Mouse (Mus musculus) liver, embryonic 14.5 days (tissue): Measurements from ENCODE around the gene Scrn3. TPM values are rescaled to one million over a fixed set of nuclear protein-coding genes. Genes with fewer than 3 reads are reported as not detected.

Source experiments
- ATAC-seq: fragments of 200-750 bp; cut with Nextera tagmentation; 2 replicates; pipeline ENCODE4 v1.8.0; 2017; ENCODE audit warnings: moderate number of reproducible peaks, mild to moderate bottlenecking, moderate library complexity; ENCODE audit not compliant: insufficient read depth
- DNase-seq, 3 experiments: peaks; one replicate each; pipeline ENCODE4 v3.0.0-alpha.2; 2012 to 2013; ENCODE audit warnings: low read depth in 3 of 3, low spot score in 3 of 3
- H3K27ac ChIP-seq: fragments of 300-500 bp; sonication (generic); 2 replicates; pipeline ENCODE4 v1.5.1; 2014; ENCODE audit warnings: moderate library complexity, mild to moderate bottlenecking, control low read depth, inconsistent platforms
- H3K27me3 ChIP-seq: fragments of 300-500 bp; sonication (generic); 2 replicates; pipeline ENCODE4 v1.6.1; 2014; ENCODE audit warnings: mild to moderate bottlenecking, low read length, moderate library complexity; ENCODE audit not compliant: control insufficient read depth, insufficient read depth
- H3K36me3 ChIP-seq: fragments of 300-500 bp; sonication (generic); replicated peaks from 2 replicates; pipeline ENCODE4 v1.6.1; 2014; ENCODE audit warnings: low read depth; ENCODE audit not compliant: control insufficient read depth, insufficient read depth
- H3K4me1 ChIP-seq, 2 experiments: fragments of 200-500 bp in 1 of 2; fragments of 300-500 bp in 1 of 2; sonication (generic) in 1 of 2; replicated peaks; 2 replicates each; pipeline ENCODE4 v1.6.1; 2012 to 2014; ENCODE audit warnings: antibody characterized with exemption in 1 of 2, inconsistent platforms in 1 of 2, low read length in 1 of 2; ENCODE audit not compliant: control insufficient read depth in 2 of 2, insufficient read depth in 2 of 2
- H3K4me2 ChIP-seq: fragments of 300-500 bp; sonication (generic); 2 replicates; pipeline ENCODE4 v1.6.1; 2014; ENCODE audit warnings: low read depth, mild to moderate bottlenecking, control low read depth, moderate library complexity
- H3K4me3 ChIP-seq, 2 experiments: fragments of 200-500 bp in 1 of 2; fragments of 300-500 bp in 1 of 2; sonication (generic) in 1 of 2; 2 replicates each; pipeline ENCODE4 v1.5.1; 2012 to 2014; ENCODE audit warnings: low read depth in 2 of 2, low read length in 2 of 2, mild to moderate bottlenecking in 2 of 2, control low read depth in 1 of 2, inconsistent platforms in 1 of 2, moderate library complexity in 1 of 2; ENCODE audit not compliant: insufficient read depth in 1 of 2
- H3K9ac ChIP-seq: fragments of 300-500 bp; sonication (generic); replicated peaks from 2 replicates; pipeline ENCODE4 v1.6.1; 2014; ENCODE audit warnings: mild to moderate bottlenecking, control low read depth, moderate library complexity
- H3K9me3 ChIP-seq: fragments of 300-500 bp; sonication (generic); 2 replicates; pipeline ENCODE4 v1.6.1; 2016; ENCODE audit warnings: low read length, mixed read lengths; ENCODE audit not compliant: control insufficient read depth
- CTCF ChIP-seq: IDR thresholded peaks from 2 replicates; pipeline ENCODE4 v1.5.1; 2016; ENCODE audit warnings: antibody characterized with exemption, low read depth, control low read depth
- EP300 ChIP-seq: IDR thresholded peaks from 2 replicates; pipeline ENCODE4 v1.6.1; 2016; ENCODE audit warnings: antibody characterized with exemption, low read depth
- WGBS: fragments of 180-500 bp; shearing (Covaris S2); extraction: QIAGEN DNeasy Blood & Tissue Kit; methylation state at CpG from one replicate; pipeline ENCODE4 v1.1.7; 2014; ENCODE audit not compliant: insufficient replicate concordance; 5-methylcytosine and 5-hydroxymethylcytosine counted together
- polyA plus RNA-seq, 2 experiments: library from polyadenylated mRNA; depleted of rRNA in 1 of 2; stranded (reverse) in 1 of 2; unstranded in 1 of 2; fragments of >200 nt; fragmentation: Nextera tagmentation in 1 of 2; extraction: Ambion mirVana in 1 of 2; gene quantifications; 2 replicates each; pipeline versions ENCODE4 v1.2.1 to v1.2.3; 2012 to 2014

The Scrn3 gene
- polyA plus RNA-seq, 2 experiments = 20.1 to 22.4 TPM

DNA sequence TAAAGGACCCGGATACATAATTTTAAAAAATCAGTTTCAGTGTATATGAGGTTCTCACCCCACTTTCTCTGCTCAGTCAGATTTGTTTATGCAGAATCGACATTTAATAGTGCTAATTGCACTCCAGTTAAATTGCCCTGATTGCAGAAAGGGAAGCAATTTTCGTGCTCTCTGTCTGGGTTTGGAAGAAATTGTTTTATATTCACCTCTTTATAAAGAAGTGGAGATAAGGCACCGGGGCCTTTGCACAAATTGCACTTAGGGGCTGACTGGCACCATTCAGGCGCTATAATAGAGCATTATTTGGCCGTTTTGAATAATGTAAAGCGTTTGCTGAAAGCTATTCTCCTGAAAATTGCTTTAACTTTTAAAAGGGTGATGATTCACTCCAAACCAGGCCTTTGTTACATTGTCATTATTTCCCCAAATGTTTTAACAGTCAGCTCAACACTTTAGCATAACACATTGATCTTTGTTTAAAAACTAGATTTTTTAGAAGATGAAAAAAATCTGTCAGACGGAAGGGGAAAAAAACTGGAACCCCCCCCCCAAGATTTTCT lies 43.5 kb upstream of the Scrn3 start:
- no peak overlapping the region for H3K9ac ChIP-seq
- peaks cover 0 to 5% of the 10 kb centered on the region in 2 experiments; a peak in 3 of 4 replicates for H3K4me1 ChIP-seq
- no peaks in the 10 kb centered on the region for H3K36me3 ChIP-seq
- H3K27ac ChIP-seq = no peak overlapping the region
- H3K4me3 ChIP-seq = no peak overlapping the region
- ATAC-seq (no peak), DNase-seq (no peak)
- H3K9me3 ChIP-seq = no peaks in the 10 kb centered on the region
- no peak overlapping the region for H3K4me2 ChIP-seq
- TF ChIP-seq EP300 = no peak
- peaks cover 97% of the 10 kb centered on the region for H3K27me3 ChIP-seq
- 7% methylated on average over 8 of the region's 8 CpGs for WGBS

DNA sequence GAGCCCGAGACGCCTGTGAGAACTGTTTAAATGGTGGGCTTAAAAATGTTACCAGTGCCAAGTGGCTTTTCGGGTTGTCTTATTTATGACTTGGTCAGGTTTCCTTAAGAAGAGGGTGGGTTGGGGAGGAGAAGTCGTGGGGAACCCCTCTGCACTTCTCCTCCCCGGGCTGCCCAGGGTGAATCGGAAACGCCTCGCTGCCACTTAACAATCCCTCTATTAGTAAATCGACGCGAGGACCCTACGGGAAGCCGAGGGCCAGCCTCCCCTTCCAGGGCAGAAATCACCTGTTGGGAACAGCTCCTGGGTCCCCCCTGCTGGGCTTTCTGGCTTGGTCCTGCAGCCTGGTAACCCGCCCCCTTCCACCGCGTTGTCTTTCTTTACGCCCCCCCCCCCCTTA lies 42.7 kb upstream of the Scrn3 start:
- H3K27me3 ChIP-seq = peaks cover 97% of the 10 kb centered on the region
- no peak overlapping the region for H3K27ac ChIP-seq
- 1% methylated on average over 17 of the region's 17 CpGs for WGBS
- no peak for ATAC-seq
- peaks cover 0 to 5% of the 10 kb centered on the region in 2 experiments; a peak in 3 of 4 replicates for H3K4me1 ChIP-seq
- TF ChIP-seq EP300 (no peak), CTCF (no peak)
- no peak overlapping the region for H3K9ac ChIP-seq
- no peaks in the 10 kb centered on the region for H3K36me3 ChIP-seq
- DNase-seq = no peak
- H3K4me3 ChIP-seq = no peak overlapping the region
- no peaks in the 10 kb centered on the region for H3K9me3 ChIP-seq
- H3K4me2 ChIP-seq = no peak overlapping the region

DNA sequence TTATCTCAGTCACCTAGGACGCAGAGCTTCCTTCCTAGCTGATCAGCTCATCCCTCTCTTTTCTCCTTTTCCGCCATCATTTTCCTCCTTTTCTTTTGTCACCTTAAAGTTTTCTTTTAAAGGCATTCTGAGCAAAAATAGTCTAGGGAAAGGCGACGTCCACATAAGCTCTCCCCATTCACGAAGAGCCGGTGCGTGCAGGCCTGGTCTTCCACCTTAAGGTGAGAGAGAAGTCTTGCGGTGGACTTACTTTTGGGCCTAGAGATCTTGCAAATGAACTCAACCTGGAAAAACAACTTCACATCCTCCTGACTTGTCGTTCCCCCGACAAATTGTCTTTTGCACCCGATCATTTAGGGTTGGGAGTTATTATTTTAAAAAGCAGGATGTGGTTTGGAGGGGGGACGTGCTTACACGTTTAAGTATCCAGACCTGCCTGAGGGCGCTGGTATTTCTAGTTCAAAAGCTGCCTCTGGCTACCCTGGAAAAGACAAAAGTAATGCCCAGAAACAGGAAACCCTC lies 42.3 kb upstream of the Scrn3 start:
- H3K4me3 ChIP-seq = no peak overlapping the region
- no peak overlapping the region for H3K9ac ChIP-seq
- TF ChIP-seq EP300 = no peak
- no peak for TF ChIP-seq CTCF
- H3K9me3 ChIP-seq = no peaks in the 10 kb centered on the region
- 2% methylated on average over 14 of the region's 14 CpGs for WGBS
- DNase-seq (no peak), ATAC-seq (no peak)
- peaks cover 0 to 5% of the 10 kb centered on the region in 2 experiments; a peak in 3 of 4 replicates for H3K4me1 ChIP-seq
- H3K36me3 ChIP-seq = no peaks in the 10 kb centered on the region
- no peak overlapping the region for H3K4me2 ChIP-seq
- H3K27me3 ChIP-seq = peaks cover 96% of the 10 kb centered on the region
- H3K27ac ChIP-seq = no peak overlapping the region

DNA sequence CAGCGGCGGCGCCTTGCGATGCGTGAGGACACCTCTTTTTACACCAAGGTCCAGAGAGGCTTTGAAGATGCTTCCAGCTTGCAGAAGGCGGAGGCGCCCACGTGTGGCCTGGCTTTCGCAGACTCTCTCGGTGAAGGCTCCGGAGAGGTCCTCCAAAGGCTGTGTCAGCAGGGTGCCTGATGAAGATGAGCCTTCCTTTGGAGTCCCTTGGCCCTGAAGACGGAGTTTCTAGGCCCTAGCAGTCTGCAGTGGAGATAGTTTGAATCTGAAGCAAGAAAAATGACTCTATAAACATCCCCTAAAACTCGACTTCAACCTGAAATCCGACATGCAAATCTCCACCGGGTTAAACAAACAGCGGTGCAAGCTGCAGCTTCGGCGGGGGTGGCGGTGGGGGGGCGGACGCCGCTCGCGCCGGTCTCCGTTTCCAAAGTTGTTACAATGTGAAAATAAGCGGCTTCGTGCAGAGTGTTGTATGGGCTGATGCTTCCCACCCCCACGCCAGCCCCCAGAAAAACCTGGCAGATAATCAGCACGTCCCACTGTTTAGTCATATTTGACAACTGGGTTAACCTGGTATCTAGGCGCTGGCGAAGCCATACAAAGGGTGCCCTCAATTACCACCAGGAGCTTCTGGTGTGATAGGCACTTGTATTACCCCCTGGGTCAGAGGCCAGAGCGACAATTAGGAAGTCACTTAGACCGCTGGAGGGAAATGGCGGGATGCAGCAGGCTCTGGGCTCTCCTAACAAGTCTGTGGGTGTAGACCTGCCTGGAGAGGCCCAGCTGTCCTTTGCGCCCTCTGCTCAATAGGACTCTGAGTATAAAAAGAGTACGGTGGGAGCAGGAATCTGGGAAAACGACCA lies 41.6 kb upstream of the Scrn3 start:
- Histone ChIP-seq H3K36me3 (no peaks in the 10 kb centered on the region), H3K27me3 (peaks cover 93% of the 10 kb centered on the region), H3K4me3 (no peak overlapping the region), H3K9me3 (no peaks in the 10 kb centered on the region), H3K4me1 (peaks cover 0 to 5% of the 10 kb centered on the region in 2 experiments; a peak in 3 of 4 replicates), H3K27ac (no peak overlapping the region), H3K4me2 (no peak overlapping the region), H3K9ac (no peak overlapping the region)
- ATAC-seq (no peak), DNase-seq (no peak)
- 2% methylated on average over 38 of the region's 38 CpGs for WGBS
- TF ChIP-seq EP300 = no peak
- 0 out of 2 replicates have a peak, but pooled peaks have one; percentile 7 for TF ChIP-seq CTCF
